Mouse (Mus musculus): ENCODE measurements at regions not wholly inside any gene's neighbourhood (a gene's known extent, or its start where the extent isn't known, plus 50 kb on each side); places are given as distances from the start of the nearest gene placed in this dataset.

GRCm38 (mm10) chr17:80884886-80885285 is 59.5 kb upstream of the Tmem178 start:
- TF ChIP-seq EP300 (IDR thresholded peaks at IDR 0.05; ENCODE audit: low read depth) (no peak), CTCF (IDR thresholded peaks at IDR 0.05; ENCODE audit: low read depth) (no peak)
